Mouse (Mus musculus) myocyte (in vitro differentiated cells): ENCODE results near the gene Dgkd. TPM values are rescaled to one million over a fixed set of nuclear protein-coding genes. Genes with fewer than 3 reads are reported as not detected.

Source experiments
- H3K27me3 ChIP-seq: one replicate; pipeline ENCODE4 v1.6.1; 2011; ENCODE audit not compliant: control insufficient read depth, insufficient read depth, insufficient read length
- H3K36me3 ChIP-seq: one replicate; pipeline ENCODE4 v1.6.1; 2011; ENCODE audit not compliant: control insufficient read depth, insufficient read depth
- H3K4me2 ChIP-seq: one replicate; pipeline ENCODE4 v1.6.1; 2011; ENCODE audit warnings: low read depth, control low read depth
- H3K4me3 ChIP-seq: one replicate; pipeline ENCODE4 v1.5.1; 2011; ENCODE audit warnings: mild to moderate bottlenecking, control low read depth, moderate library complexity
- H3K79me2 ChIP-seq: one replicate; pipeline ENCODE4 v1.6.1; 2011; ENCODE audit not compliant: control insufficient read depth, insufficient read depth
- H3ac ChIP-seq: one replicate; pipeline ENCODE4 v1.6.1; 2011; ENCODE audit not compliant: control insufficient read depth, insufficient read length
- CEBPB ChIP-seq: IDR thresholded peaks from 2 replicates; pipeline ENCODE4 v1.6.1; 2011; ENCODE audit warnings: mild to moderate bottlenecking, moderate library complexity; ENCODE audit not compliant: poor library complexity, insufficient read depth, severe bottlenecking
- E2F4 ChIP-seq: IDR thresholded peaks from one replicate; pipeline ENCODE4 v1.6.1; 2011; ENCODE audit warnings: mild to moderate bottlenecking, control low read depth, moderate library complexity; ENCODE audit not compliant: insufficient read depth
- MAX ChIP-seq: IDR thresholded peaks from one replicate; pipeline ENCODE4 v1.6.1; 2011; ENCODE audit warnings: low read depth, mild to moderate bottlenecking, control low read depth
- MYOD1 ChIP-seq, 3 experiments: IDR thresholded peaks; one replicate each; pipeline ENCODE4 v1.6.1; 2011; ENCODE audit warnings: control low read depth in 2 of 3, low read depth in 2 of 3, mild to moderate bottlenecking in 2 of 3, moderate library complexity in 1 of 3; ENCODE audit not compliant: insufficient read length in 2 of 3, control insufficient read depth in 1 of 3
- MYOG ChIP-seq, 3 experiments: IDR thresholded peaks; one replicate each; pipeline ENCODE4 v1.6.1; 2011; ENCODE audit warnings: control low read depth in 2 of 3, low read depth in 2 of 3, mild to moderate bottlenecking in 2 of 3; ENCODE audit not compliant: insufficient read length in 2 of 3, control insufficient read depth in 1 of 3, insufficient read depth in 1 of 3
- POLR2A ChIP-seq: IDR thresholded peaks from one replicate; pipeline ENCODE4 v1.6.1; 2011; ENCODE audit warnings: low read depth, mild to moderate bottlenecking, control low read depth, moderate library complexity; ENCODE audit not compliant: insufficient read length
- POLR2AphosphoS2 ChIP-seq: IDR thresholded peaks from one replicate; pipeline ENCODE4 v1.6.1; 2011; ENCODE audit warnings: low read depth, control low read depth; ENCODE audit not compliant: insufficient read length
- REST ChIP-seq: IDR thresholded peaks from one replicate; pipeline ENCODE4 v1.6.1; 2011; ENCODE audit warnings: mild to moderate bottlenecking, control low read depth, moderate library complexity; ENCODE audit not compliant: insufficient read depth, insufficient read length
- SRF ChIP-seq: IDR thresholded peaks from one replicate; pipeline ENCODE4 v1.6.1; 2011; ENCODE audit warnings: low read depth; ENCODE audit not compliant: control insufficient read depth, insufficient read length
- TCF12 ChIP-seq: IDR thresholded peaks from one replicate; pipeline ENCODE4 v1.6.1; 2011; ENCODE audit warnings: mild to moderate bottlenecking, control low read depth; ENCODE audit not compliant: poor library complexity, insufficient read depth, severe bottlenecking
- TCF3 ChIP-seq: IDR thresholded peaks from one replicate; pipeline ENCODE4 v1.6.1; 2011; ENCODE audit warnings: low read depth, control low read depth; ENCODE audit not compliant: insufficient read length
- USF1 ChIP-seq: IDR thresholded peaks from one replicate; pipeline ENCODE4 v1.6.1; 2011; ENCODE audit warnings: low read depth, mild to moderate bottlenecking, control low read depth, moderate library complexity
- polyA plus RNA-seq: library from polyadenylated mRNA; unstranded; fragments of >200 nt; fragmentation: generic; extraction: Trizol; gene quantifications from one replicate; pipeline ENCODE4 v1.2.1, GENCODE M21; 2012; ENCODE audit warnings: missing spikeins

Gene Dgkd
- polyA plus RNA-seq, 1 experiment = 59.3 TPM

DNA sequence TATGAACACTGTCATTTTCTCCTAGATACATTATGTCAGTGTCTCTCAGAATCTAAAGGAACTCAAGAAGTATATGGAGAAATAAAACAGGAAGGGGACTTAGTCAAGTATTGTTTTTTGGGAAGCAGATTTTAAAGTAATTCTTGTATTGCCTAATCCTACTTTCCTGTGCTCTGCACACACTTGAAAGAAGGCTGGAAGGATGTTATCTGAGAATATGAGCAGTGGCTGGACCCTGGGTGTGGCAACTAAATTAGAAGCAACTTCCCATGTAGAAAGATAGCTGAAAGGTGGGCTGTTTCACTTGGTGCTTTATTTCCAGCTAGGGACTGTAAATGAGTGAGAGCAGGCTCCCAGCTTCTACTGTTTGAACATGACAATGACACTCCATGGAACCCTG, 20.0 kb downstream of the Dgkd start:
- Histone ChIP-seq H3ac (no peak overlapping the region), H3K36me3 (peaks cover 4% of the 10 kb centered on the region), H3K4me3 (no peak overlapping the region), H3K79me2 (peaks cover 97% of the 10 kb centered on the region), H3K27me3 (no peaks in the 10 kb centered on the region), H3K4me2 (peak overlapping the region; percentile 34)
- TF ChIP-seq REST (no peak), MYOD1 (IDR thresholded peaks at IDR 0.05; ENCODE audit: control insufficient read depth in 1 of 3, insufficient read length in 2 of 3, low read depth in 2 of 3) (no peak), CEBPB (no peak), MAX (no peak), SRF (no peak), E2F4 (no peak)

DNA sequence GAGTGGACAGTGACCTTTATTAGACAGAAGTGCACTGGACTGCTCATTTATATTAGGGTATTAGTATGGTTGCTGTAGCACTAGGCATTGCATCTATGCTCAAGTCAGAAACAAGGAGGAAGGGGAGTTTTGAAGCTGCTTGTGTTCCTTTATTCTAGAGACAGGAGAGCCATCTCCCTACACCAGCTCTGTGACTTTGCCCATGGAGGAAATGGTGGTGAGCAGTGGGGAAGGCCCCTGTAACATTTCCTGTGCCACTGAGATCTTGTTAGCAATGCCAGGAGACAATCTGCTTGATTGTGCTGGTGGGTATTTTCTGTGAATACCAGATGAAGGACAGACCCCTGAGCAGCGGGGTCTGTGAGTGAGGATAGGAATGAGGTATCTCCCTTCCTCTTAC, 23.0 kb downstream of the Dgkd start:
- no peak overlapping the region for H3ac ChIP-seq
- no peak overlapping the region for H3K4me2 ChIP-seq
- H3K27me3 ChIP-seq = no peaks in the 10 kb centered on the region
- no peaks in the 10 kb centered on the region for H3K36me3 ChIP-seq
- H3K4me3 ChIP-seq = no peak overlapping the region
- TF ChIP-seq CEBPB = no peak
- TF ChIP-seq TCF12 = no peak
- no peak for TF ChIP-seq SRF
- TF ChIP-seq MYOD1 (IDR thresholded peaks at IDR 0.05; ENCODE audit: control insufficient read depth in 1 of 3, insufficient read length in 2 of 3, low read depth in 2 of 3) = no peak
- TF ChIP-seq POLR2A = no peak
- no peak for TF ChIP-seq MYOG (IDR thresholded peaks at IDR 0.05; ENCODE audit: control insufficient read depth in 1 of 3, insufficient read depth in 1 of 3, insufficient read length in 2 of 3, low read depth in 2 of 3)
- TF ChIP-seq USF1 = no peak
- no peak for TF ChIP-seq MAX
- no peak for TF ChIP-seq REST
- no peak for TF ChIP-seq TCF3
- H3K79me2 ChIP-seq = peaks cover 89% of the 10 kb centered on the region

DNA sequence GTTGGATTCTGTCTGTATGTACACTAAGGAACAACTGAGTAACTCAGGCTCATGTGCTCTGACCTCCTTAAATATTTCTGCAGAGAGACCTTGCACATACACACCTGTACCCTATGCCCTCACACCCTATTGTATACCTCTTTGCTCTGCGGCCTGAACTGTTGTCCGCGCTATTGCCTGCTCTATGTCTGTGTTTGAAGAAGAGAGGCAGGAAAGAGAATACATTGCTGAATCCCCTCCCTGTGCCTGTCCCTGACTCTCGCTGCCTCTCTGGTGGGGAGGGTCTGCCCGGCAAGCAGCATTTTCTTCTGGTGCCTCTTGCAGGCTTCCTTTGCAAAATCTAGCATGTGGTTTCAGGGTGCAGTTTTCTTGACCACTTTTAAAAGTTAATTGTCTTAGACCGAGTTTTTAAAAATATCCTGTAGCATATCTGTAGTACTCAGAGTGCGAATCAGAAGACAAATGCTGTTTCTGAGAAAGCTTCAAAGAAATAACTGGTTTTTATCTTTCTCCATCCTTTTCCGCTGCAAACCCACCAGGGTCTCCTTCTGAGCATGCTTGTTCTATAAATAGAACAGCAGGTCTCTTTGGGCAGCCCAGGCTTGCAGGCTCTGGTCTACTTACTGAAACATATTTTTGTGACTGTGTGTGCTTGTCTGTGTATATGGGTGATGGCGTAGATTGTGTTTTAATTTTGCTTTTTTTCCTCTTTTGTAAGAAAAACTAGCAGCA, 24.6 kb downstream of the Dgkd start:
- Histone ChIP-seq H3K79me2 (peaks cover 75% of the 10 kb centered on the region), H3K4me3 (no peak overlapping the region), H3K27me3 (no peaks in the 10 kb centered on the region), H3K4me2 (no peak overlapping the region), H3K36me3 (peaks cover 9% of the 10 kb centered on the region), H3ac (no peak overlapping the region)
- no peak for TF ChIP-seq SRF
- no peak for TF ChIP-seq MYOG (IDR thresholded peaks at IDR 0.05; ENCODE audit: control insufficient read depth in 1 of 3, insufficient read depth in 1 of 3, insufficient read length in 2 of 3, low read depth in 2 of 3)
- TF ChIP-seq MAX = no peak
- no peak for TF ChIP-seq MYOD1 (IDR thresholded peaks at IDR 0.05; ENCODE audit: control insufficient read depth in 1 of 3, insufficient read length in 2 of 3, low read depth in 2 of 3)
- no peak for TF ChIP-seq USF1
- no peak for TF ChIP-seq CEBPB
- no peak for TF ChIP-seq TCF12
- TF ChIP-seq POLR2AphosphoS2 = no peak
- no peak for TF ChIP-seq TCF3
- TF ChIP-seq E2F4 = no peak
- no peak for TF ChIP-seq REST
- no peak for TF ChIP-seq POLR2A

DNA sequence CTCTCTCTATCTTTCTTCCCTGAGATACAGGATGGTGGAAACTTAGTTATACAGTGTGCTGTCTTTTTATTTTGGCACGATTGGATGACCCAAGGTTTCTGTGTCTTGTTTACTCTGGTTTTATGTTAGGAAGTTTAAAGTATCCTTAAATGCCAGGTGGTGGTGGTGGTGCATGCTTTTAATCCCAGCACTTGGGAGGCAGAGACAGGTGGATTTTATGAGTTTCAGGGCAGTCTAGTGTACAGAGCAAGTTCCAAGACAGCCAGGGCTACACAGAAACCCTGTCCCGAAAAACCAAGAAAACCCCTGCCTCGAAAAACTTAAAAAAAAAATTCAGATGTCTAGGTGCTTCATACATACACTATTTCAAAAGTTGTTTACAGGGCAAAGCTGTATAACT, 25.9 kb downstream of the Dgkd start:
- peak overlapping the region; percentile 53 for H3K4me2 ChIP-seq
- H3K36me3 ChIP-seq = peaks cover 15% of the 10 kb centered on the region
- H3ac ChIP-seq = no peak overlapping the region
- H3K4me3 ChIP-seq = no peak overlapping the region
- H3K27me3 ChIP-seq = no peaks in the 10 kb centered on the region
- peaks cover 62% of the 10 kb centered on the region for H3K79me2 ChIP-seq
- peak; percentile 34 for TF ChIP-seq TCF12
- no peak for TF ChIP-seq TCF3
- no peak for TF ChIP-seq USF1
- peak in 2 of 3 experiments; percentile 12 to 46 for TF ChIP-seq MYOD1 (IDR thresholded peaks at IDR 0.05; ENCODE audit: control insufficient read depth in 1 of 3, insufficient read length in 2 of 3, low read depth in 2 of 3)
- no peak for TF ChIP-seq POLR2AphosphoS2
- no peak for TF ChIP-seq SRF
- no peak for TF ChIP-seq E2F4
- TF ChIP-seq MYOG (IDR thresholded peaks at IDR 0.05; ENCODE audit: control insufficient read depth in 1 of 3, insufficient read depth in 1 of 3, insufficient read length in 2 of 3, low read depth in 2 of 3) = peak in 1 of 3 experiments; percentile 80
- no peak for TF ChIP-seq CEBPB
